Mouse (Mus musculus) forebrain, embryonic 11.5 days (tissue): ENCODE measurements around the gene Tlr12. TPM values are rescaled to one million over a fixed set of nuclear protein-coding genes. Genes with fewer than 3 reads are reported as not detected.

ENCODE experiments used
- ATAC-seq: fragments of 200-750 bp; cut with Nextera tagmentation; replicated peaks from 2 replicates; pipeline ENCODE4 v1.8.0; 2017; ENCODE audit warnings: moderate TSS enrichment; ENCODE audit not compliant: low FRiP score
- DNase-seq: peaks from one replicate; pipeline ENCODE4 v3.0.0-alpha.2; 2017; ENCODE audit warnings: low spot score
- H3K27ac ChIP-seq: fragments of 300-500 bp; sonication (generic); 2 replicates; pipeline ENCODE4 v1.5.1; 2014; ENCODE audit warnings: low read depth, low read length
- H3K27me3 ChIP-seq: fragments of 300-500 bp; sonication (generic); 2 replicates; pipeline ENCODE4 v1.6.1; 2014; ENCODE audit warnings: mild to moderate bottlenecking, low read length, mixed read lengths; ENCODE audit not compliant: control insufficient read depth, insufficient read depth
- H3K36me3 ChIP-seq: fragments of 300-500 bp; sonication (generic); 2 replicates; pipeline ENCODE4 v1.6.1; 2014; ENCODE audit warnings: mild to moderate bottlenecking, low read length, moderate library complexity, mixed read lengths; ENCODE audit not compliant: control insufficient read depth, insufficient read depth
- H3K4me1 ChIP-seq: fragments of 300-500 bp; sonication (generic); replicated peaks from 2 replicates; pipeline ENCODE4 v1.6.1; 2014; ENCODE audit warnings: low read length, mixed read lengths; ENCODE audit not compliant: control insufficient read depth, insufficient read depth
- H3K4me2 ChIP-seq: fragments of 300-500 bp; sonication (generic); 2 replicates; pipeline ENCODE4 v1.6.1; 2014; ENCODE audit warnings: low read depth, mild to moderate bottlenecking, low read length, moderate library complexity, mixed read lengths; ENCODE audit not compliant: severe bottlenecking
- H3K4me3 ChIP-seq: fragments of 300-500 bp; sonication (generic); 2 replicates; pipeline ENCODE4 v1.5.1; 2014; ENCODE audit warnings: low read depth, low read length
- H3K9ac ChIP-seq: fragments of 300-500 bp; sonication (generic); 2 replicates; pipeline ENCODE4 v1.6.1; 2014; ENCODE audit warnings: low read length
- H3K9me3 ChIP-seq: fragments of 300-500 bp; sonication (generic); 2 replicates; pipeline ENCODE4 v1.6.1; 2016; ENCODE audit warnings: low read length, mixed read lengths; ENCODE audit not compliant: control insufficient read depth
- WGBS: fragments of 180-500 bp; shearing (Covaris S2); extraction: QIAGEN DNeasy Blood & Tissue Kit; methylation state at CpG from one replicate; pipeline ENCODE4 v1.1.7; 2014; 5-methylcytosine and 5-hydroxymethylcytosine counted together
- polyA plus RNA-seq: library from polyadenylated mRNA; unstranded; fragments of >200 nt; fragmentation: Nextera tagmentation; extraction: Ambion mirVana; gene quantifications from 2 replicates; pipeline ENCODE4 v1.2.1, GENCODE M21; 2014

Tlr12 gene
- polyA plus RNA-seq, 1 experiment from 2014 or later = 0.35 TPM

DNA sequence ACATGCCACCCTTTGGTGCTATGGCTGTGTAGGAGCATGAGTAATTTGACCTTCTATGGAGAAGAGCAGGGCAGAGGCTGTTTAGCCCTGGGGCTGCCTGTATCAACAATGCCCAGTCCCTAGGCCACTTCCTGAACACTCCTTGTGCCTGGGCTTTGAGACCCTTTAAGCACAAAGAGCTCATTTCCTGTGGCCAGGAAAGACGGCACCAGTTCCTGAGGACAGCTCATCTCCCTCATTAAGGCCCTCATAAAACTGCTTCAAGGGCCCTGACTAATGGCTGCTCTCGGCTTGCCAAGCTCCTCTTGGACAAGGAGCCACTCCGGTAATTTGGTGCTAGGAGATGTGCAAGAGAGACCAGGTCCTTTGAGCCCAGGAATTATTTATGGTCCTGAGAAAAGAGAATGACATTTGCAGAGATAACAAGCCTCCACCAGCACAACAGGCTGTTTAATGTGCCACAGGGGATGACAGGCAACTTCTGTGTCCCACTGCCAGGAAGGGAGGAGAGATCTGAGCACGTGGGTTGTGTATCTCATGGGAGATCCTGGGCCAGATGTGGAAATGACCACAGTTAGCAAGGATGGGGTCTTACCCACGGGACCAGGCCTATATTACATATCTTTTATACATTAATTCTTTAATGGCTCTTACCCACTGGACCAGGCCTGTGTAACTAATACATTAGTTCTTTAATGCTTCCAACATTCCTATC is 34.3 kb upstream of the Tlr12 start:
- H3K4me2 ChIP-seq = no peak overlapping the region
- H3K36me3 ChIP-seq = no peaks in the 10 kb centered on the region
- ATAC-seq = no peak
- H3K27ac ChIP-seq = no peak overlapping the region
- WGBS = 71% methylated on average over 5 of the region's 5 CpGs
- peaks cover 5% of the 10 kb centered on the region; the same call in 1 of the 2 replicates for H3K27me3 ChIP-seq
- peaks cover 7% of the 10 kb centered on the region; the same call in 1 of the 2 replicates for H3K4me1 ChIP-seq
- no peaks in the 10 kb centered on the region for H3K9me3 ChIP-seq
- no peak for DNase-seq
- H3K4me3 ChIP-seq = no peak overlapping the region
- no peak overlapping the region for H3K9ac ChIP-seq

DNA sequence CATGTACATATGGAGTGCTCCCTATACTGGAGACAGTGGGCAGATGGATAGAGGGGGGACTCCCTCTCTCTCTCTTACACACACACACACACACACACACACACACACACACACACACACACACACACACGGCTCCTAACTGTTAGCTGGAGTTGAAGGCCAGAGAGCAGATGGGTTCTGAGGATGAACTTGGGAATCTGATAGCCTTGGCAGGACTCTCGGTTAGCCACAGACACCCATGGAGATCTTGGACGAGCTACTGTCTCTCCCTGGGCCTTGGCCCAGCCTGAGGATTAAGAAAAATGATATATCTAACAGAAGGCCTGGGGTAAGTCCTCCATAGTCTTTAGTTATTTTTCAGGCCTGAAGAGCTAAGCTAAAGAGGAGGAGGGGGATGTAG is 33.1 kb upstream of the Tlr12 start:
- Histone ChIP-seq H3K9me3 (no peaks in the 10 kb centered on the region), H3K27me3 (peaks cover 1% of the 10 kb centered on the region; the same call in 1 of the 2 replicates), H3K27ac (no peak overlapping the region), H3K9ac (no peak overlapping the region), H3K36me3 (no peaks in the 10 kb centered on the region), H3K4me3 (no peak overlapping the region), H3K4me2 (no peak overlapping the region), H3K4me1 (peaks cover 7% of the 10 kb centered on the region; the same call in 1 of the 2 replicates)
- DNase-seq (no peak), ATAC-seq (no peak)
- 64% methylated on average over 3 of the region's 3 CpGs for WGBS

DNA sequence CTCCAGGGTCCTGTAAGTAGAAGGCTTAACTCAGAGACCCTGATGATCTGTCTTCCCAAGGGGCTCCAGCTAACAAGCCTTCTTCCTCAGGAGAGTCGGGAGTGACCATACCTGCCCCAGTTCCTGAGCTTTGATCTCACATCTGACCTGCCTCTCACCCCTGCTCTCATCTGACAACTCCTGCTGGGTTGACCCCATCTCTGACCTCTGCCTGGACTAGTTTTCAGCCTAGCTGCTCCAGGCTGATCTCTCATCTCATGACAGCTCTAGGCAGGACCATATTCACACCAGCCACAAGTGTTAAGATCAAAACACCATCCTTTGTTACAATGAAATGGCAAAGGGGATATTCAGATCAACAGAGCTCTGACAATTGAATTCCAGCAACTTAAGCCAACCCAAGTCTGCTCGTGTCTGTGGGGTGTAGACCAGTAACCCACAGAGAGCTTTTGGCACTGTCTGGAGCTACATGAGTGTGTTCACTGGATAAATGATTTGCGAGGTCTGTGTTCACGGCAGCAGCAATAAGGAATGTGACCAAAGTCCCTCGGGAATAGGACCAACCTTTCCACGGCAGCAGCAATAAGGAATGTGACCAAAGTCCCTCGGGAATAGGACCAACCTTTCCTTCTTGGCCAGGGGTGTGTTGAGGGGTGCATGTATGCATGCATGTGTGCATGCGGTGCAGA is 30.3 kb upstream of the Tlr12 start:
- Histone ChIP-seq H3K9ac (no peak overlapping the region), H3K9me3 (no peaks in the 10 kb centered on the region), H3K4me3 (no peak overlapping the region), H3K36me3 (no peaks in the 10 kb centered on the region), H3K27ac (no peak overlapping the region), H3K27me3 (no peaks in the 10 kb centered on the region), H3K4me1 (0 out of 2 replicates have a peak, but pooled peaks cover 2% of the 10 kb centered on the region), H3K4me2 (no peak overlapping the region)
- no peak for ATAC-seq
- WGBS = 69% methylated on average over 8 of the region's 8 CpGs
- DNase-seq = no peak

DNA sequence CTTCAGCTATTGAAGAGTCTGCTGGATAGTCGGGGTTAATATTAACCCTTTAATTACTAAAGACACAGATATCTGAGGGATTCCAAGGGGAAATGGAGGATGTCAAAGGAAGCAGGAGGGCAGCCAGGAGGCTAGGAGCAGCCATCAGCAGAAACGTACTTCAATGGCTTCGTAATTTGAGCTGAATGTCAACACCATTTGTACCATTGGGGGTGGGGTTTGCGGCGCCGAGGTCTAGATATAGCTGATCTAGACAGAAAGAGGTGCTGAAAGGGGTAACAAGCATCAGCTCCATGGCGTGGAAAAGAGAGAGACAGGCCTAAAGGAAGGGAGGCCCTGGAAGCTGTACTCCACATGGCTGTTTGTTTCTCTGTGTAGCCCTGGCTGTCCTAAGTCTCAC is 28.3 kb upstream of the Tlr12 start:
- no peaks in the 10 kb centered on the region for H3K27me3 ChIP-seq
- no peak for DNase-seq
- WGBS = 50% methylated on average over 7 of the region's 7 CpGs
- ATAC-seq = no peak
- no peaks in the 10 kb centered on the region for H3K4me1 ChIP-seq
- H3K9ac ChIP-seq = no peak overlapping the region
- H3K4me2 ChIP-seq = no peak overlapping the region
- no peak overlapping the region for H3K27ac ChIP-seq
- no peaks in the 10 kb centered on the region for H3K36me3 ChIP-seq
- no peaks in the 10 kb centered on the region for H3K9me3 ChIP-seq
- H3K4me3 ChIP-seq = no peak overlapping the region

DNA sequence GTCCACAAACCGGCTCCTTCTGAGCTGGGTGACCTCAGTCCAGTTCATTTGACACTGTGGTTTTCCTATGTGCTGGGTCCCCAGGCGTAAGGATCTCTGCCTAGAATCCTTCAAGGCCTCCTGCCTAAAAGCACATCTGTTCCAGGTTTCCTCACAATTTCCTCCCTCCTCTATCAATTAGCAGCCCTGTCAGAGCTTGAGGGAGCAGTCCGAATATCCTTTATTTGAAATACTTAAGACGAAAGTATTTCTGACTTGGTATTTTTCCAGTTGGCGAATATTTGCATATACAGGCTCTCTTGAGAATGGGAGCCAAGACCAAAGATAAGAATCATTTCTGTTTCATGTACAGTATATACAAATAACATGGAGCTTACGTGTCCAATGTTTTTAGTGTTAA is 27.5 kb upstream of the Tlr12 start:
- Histone ChIP-seq H3K36me3 (no peaks in the 10 kb centered on the region), H3K9ac (no peak overlapping the region), H3K4me3 (no peak overlapping the region), H3K4me1 (no peaks in the 10 kb centered on the region), H3K27ac (no peak overlapping the region), H3K27me3 (no peaks in the 10 kb centered on the region), H3K9me3 (no peaks in the 10 kb centered on the region), H3K4me2 (no peak overlapping the region)
- DNase-seq = no peak
- ATAC-seq = no peak
- WGBS = 79% methylated on average over 6 of the region's 6 CpGs

DNA sequence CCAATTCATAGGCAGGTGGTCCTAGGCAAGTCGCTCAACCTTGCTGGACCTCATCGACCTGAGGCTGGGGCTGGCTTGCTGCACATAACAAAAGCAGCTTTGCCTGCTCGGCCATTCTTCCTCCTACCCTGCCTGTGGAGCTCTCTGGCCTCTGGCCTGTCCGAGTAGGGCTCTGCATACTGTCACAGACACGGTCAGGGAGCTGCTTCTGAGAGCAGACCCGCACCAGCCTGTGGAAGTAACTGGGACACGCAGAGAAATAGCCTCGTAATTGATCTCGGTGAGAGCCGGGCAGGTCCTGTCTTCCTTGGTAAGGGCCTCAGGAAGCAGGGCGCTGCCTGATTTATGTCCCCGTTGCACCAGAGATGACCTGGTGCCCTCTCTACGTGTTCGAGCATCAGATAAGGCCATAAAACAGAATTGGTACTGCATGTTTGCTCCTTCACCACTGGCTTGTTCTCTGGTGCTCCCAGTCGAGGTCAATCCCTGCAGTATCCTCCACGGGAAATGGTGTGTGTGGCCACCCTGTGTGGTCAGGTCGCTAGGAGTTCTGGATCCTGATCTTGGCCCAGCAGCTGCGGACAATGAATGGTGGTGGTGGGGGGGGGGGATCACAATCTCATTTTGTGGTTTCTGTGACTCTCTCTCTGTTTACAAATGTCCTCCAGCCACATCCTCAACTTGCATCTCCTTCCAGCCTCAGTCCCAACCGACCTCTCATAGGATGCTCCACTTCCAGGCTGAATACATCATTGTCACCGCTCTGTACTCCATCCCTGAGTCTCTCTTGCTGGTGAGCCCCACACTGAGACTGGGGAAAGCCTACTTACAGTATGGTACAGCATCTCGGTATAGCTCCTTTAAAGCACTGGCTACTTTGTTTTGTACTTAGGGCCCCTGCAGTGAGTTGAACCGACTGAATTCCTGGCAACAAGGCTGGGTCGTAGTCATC is 23.6 kb upstream of the Tlr12 start:
- H3K27ac ChIP-seq = no peak overlapping the region
- no peaks in the 10 kb centered on the region for H3K4me1 ChIP-seq
- 66% methylated on average over 23 of the region's 23 CpGs for WGBS

DNA sequence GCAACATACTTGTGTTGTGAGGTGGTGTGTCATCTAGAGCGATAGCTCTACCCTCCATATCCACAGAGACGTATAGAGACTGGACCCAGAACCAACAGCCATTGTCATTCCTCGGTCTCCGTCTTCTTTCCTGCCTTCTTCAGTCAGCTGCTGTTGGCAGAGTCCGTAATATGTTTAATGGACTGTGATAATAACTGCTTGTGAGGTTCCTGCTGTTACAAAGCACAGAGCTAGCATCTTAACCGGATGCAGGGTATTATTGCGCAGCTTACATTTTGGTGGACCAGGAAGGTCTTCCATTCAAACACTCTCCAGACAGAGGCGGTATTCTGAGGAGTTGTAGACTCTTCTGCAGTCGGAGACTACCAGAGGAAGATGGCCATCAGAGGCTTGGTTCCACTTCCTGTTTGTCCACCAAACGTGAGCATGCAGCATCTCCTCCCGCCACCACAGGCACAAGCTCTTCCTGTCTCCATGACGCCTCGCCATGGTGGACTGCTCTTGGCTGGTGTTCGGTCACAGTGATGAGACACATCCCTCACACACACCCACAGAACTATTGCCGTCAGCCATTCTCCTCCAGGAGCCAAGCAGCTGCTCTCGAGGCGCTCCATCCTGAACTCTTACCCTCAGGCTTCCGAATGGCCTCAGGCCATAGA is 20.0 kb upstream of the Tlr12 start:
- 0 out of 2 replicates have a peak, but pooled peaks cover 4% of the 10 kb centered on the region for H3K4me1 ChIP-seq
- WGBS = 89% methylated on average over 18 of the region's 18 CpGs
- H3K27me3 ChIP-seq = no peaks in the 10 kb centered on the region
- H3K4me3 ChIP-seq = no peak overlapping the region
- no peak overlapping the region for H3K9ac ChIP-seq
- H3K4me2 ChIP-seq = no peak overlapping the region
- no peak for DNase-seq
- no peaks in the 10 kb centered on the region for H3K36me3 ChIP-seq
- ATAC-seq = no peak
- no peak overlapping the region for H3K27ac ChIP-seq
- H3K9me3 ChIP-seq = no peaks in the 10 kb centered on the region

More for the DNA sequence above, 23.6 kb upstream of the Tlr12 start:
- ATAC-seq (no peak), DNase-seq (no peak)
- no peaks in the 10 kb centered on the region for H3K36me3 ChIP-seq
- H3K27me3 ChIP-seq = no peaks in the 10 kb centered on the region
- H3K9me3 ChIP-seq = no peaks in the 10 kb centered on the region
- H3K9ac ChIP-seq = no peak overlapping the region
- no peak overlapping the region for H3K4me2 ChIP-seq
- no peak overlapping the region for H3K4me3 ChIP-seq

DNA sequence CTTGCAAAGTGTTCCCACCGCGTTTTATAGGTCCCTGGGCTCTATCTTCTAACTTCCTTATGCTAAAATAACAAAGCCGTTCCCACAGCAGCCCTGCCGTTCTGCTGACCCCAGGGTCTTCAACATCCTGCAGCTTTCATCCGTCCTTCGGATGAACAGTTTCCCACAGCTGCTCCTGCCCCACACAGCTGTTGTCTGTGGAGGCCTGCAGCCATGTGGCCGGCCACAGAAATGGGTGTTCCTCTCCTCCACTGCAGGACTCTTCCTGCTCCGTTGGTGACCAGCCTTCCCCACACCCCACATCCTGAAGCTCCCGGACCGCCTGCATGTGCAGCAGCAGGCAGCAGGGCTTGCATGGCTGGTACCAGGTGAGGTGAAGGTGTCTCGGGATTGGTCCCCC is 18.8 kb upstream of the Tlr12 start:
- H3K27ac ChIP-seq = no peak overlapping the region
- H3K36me3 ChIP-seq = no peaks in the 10 kb centered on the region
- no peak overlapping the region for H3K9ac ChIP-seq
- ATAC-seq (no peak), DNase-seq (no peak)
- H3K4me1 ChIP-seq = 0 out of 2 replicates have a peak, but pooled peaks cover 4% of the 10 kb centered on the region
- WGBS = 57% methylated on average over 11 of the region's 11 CpGs
- no peaks in the 10 kb centered on the region for H3K9me3 ChIP-seq
- no peak overlapping the region for H3K4me3 ChIP-seq
- H3K4me2 ChIP-seq = no peak overlapping the region
- H3K27me3 ChIP-seq = no peaks in the 10 kb centered on the region
